14 mouse cellular contexts compared by ENCODE assay signal in genomic region chr17:71211962-71212646, GRCm38 (mm10). TPM values are rescaled to one million over a fixed set of nuclear protein-coding genes. Genes with fewer than 3 reads are reported as not detected.
DNase-seq lines count a peak whose midpoint lies in the region; ATAC-seq and TF ChIP-seq lines count a peak whose summit lies in the region.
"Had no signal": no experiment of that assay in that cellular context is flagged by ENCODE, and none has a peak within 500 bp of the region (broad histone marks: within the 10 kb centered on the region; RNA-seq: fewer than 3 reads in every experiment).

No protein-coding gene starts in this region.

- H3K9ac ChIP-seq in hindbrain, embryonic 13.5 days = no peak overlapping the region
- no peak overlapping the region for H3K9ac ChIP-seq in hindbrain, embryonic 11.5 days (ENCODE audit: low read depth, low read length)
- H3K9ac ChIP-seq in stomach, embryonic 14.5 days (replicated peaks; ENCODE audit: low read depth, low read length) = no peak overlapping the region
- H3K9ac ChIP-seq in stomach, postnatal 0 days (ENCODE audit: low read length) = no peak overlapping the region
- H3K9ac ChIP-seq in liver, embryonic 12.5 days = peak overlapping the region; percentile 55
- H3K9ac ChIP-seq: embryonic facial prominence, embryonic 13.5 days had no signal

- no peaks in the 10 kb centered on the region for H3K9me3 ChIP-seq in hindbrain, embryonic 13.5 days
- H3K9me3 ChIP-seq in hindbrain, embryonic 11.5 days (ENCODE audit: control insufficient read depth, low read length) = no peaks in the 10 kb centered on the region
- no peaks in the 10 kb centered on the region for H3K9me3 ChIP-seq in stomach, embryonic 14.5 days (ENCODE audit: control insufficient read depth, low read depth, low read length)
- no peaks in the 10 kb centered on the region for H3K9me3 ChIP-seq in stomach, postnatal 0 days (ENCODE audit: control insufficient read depth, low read length)
- no peaks in the 10 kb centered on the region for H3K9me3 ChIP-seq in liver, embryonic 12.5 days (replicated peaks)
- H3K9me3 ChIP-seq in forebrain, embryonic 10.5 days = peaks cover 9% of the 10 kb centered on the region; the same call in 1 of the 2 replicates
- H3K9me3 ChIP-seq: embryonic facial prominence, embryonic 13.5 days had no signal

- intact Hi-C loops in left cerebral cortex, postnatal 14 days (cut with DNase I) = no loop called here

- no peak for TF ChIP-seq EP300 in stomach, postnatal 0 days (optimal IDR thresholded peaks at IDR 0.05)

- peaks cover 10% of the 10 kb centered on the region; the same call in 1 of the 2 replicates for H3K4me1 ChIP-seq in hindbrain, embryonic 13.5 days (replicated peaks)
- no peaks in the 10 kb centered on the region for H3K4me1 ChIP-seq in hindbrain, embryonic 11.5 days (replicated peaks; ENCODE audit: control insufficient read depth, insufficient read depth, low read length)
- H3K4me1 ChIP-seq in stomach, embryonic 14.5 days (ENCODE audit: control insufficient read depth, insufficient read depth, low read length) = 0 out of 2 replicates have a peak, but pooled peaks cover 3% of the 10 kb centered on the region
- H3K4me1 ChIP-seq in stomach, postnatal 0 days (replicated peaks; ENCODE audit: control insufficient read depth, insufficient read depth) = no peaks in the 10 kb centered on the region
- peaks cover 91% of the 10 kb centered on the region for H3K4me1 ChIP-seq in liver, embryonic 12.5 days
- peaks cover 5% of the 10 kb centered on the region for H3K4me1 ChIP-seq in forebrain, embryonic 10.5 days

- H3K36me3 ChIP-seq in hindbrain, embryonic 13.5 days = no peaks in the 10 kb centered on the region
- H3K36me3 ChIP-seq in hindbrain, embryonic 11.5 days (ENCODE audit: control insufficient read depth, insufficient read depth, low read length) = no peaks in the 10 kb centered on the region
- peaks cover 3% of the 10 kb centered on the region; the same call in 1 of the 2 replicates for H3K36me3 ChIP-seq in stomach, embryonic 14.5 days (ENCODE audit: control insufficient read depth, insufficient read depth, low read length)
- no peaks in the 10 kb centered on the region; the same call in 1 of the 2 replicates for H3K36me3 ChIP-seq in stomach, postnatal 0 days (ENCODE audit: control insufficient read depth, insufficient read depth, low read length)
- peaks cover 31% of the 10 kb centered on the region for H3K36me3 ChIP-seq in liver, embryonic 12.5 days
- peaks cover 27% of the 10 kb centered on the region for H3K36me3 ChIP-seq in forebrain, embryonic 10.5 days (replicated peaks)

- H3K27ac ChIP-seq in hindbrain, embryonic 13.5 days = peak overlapping the region; percentile 32
- H3K27ac ChIP-seq in hindbrain, embryonic 11.5 days (ENCODE audit: low read depth, low read length) = no peak overlapping the region
- no peak overlapping the region for H3K27ac ChIP-seq in stomach, embryonic 14.5 days (ENCODE audit: low read length)
- no peak overlapping the region for H3K27ac ChIP-seq in stomach, postnatal 0 days (replicated peaks)
- peak overlapping the region; percentile 91 for H3K27ac ChIP-seq in liver, embryonic 12.5 days
- H3K27ac ChIP-seq in forebrain, embryonic 10.5 days = no peak overlapping the region
- H3K27ac ChIP-seq: embryonic facial prominence, embryonic 13.5 days; macrophage had no signal

- ATAC-seq in hindbrain, embryonic 13.5 days (ENCODE audit: low FRiP score) = no peak
- no peak for ATAC-seq in hindbrain, embryonic 11.5 days (ENCODE audit: low FRiP score)
- 0 out of 2 replicates have a peak, but pooled peaks have one; percentile 65 for ATAC-seq in stomach, embryonic 14.5 days (ENCODE audit: insufficient number of reproducible peaks, insufficient read depth, low FRiP score, low read depth)
- ATAC-seq in stomach, postnatal 0 days (ENCODE audit: low FRiP score, low TSS enrichment) = no peak
- ATAC-seq in liver, embryonic 12.5 days = peak; percentile 95

- WGBS in hindbrain, embryonic 13.5 days = 71% methylated on average over 6 of the region's 6 CpGs
- 84% methylated on average over 6 of the region's 6 CpGs for WGBS in hindbrain, embryonic 11.5 days
- WGBS in stomach, embryonic 14.5 days = 69% methylated on average over 6 of the region's 6 CpGs
- 48% methylated on average over 6 of the region's 6 CpGs for WGBS in stomach, postnatal 0 days
- WGBS in liver, embryonic 12.5 days (ENCODE audit: insufficient replicate concordance) = 13% methylated on average over 6 of the region's 6 CpGs
- 89% methylated on average over 6 of the region's 6 CpGs for WGBS in forebrain, embryonic 10.5 days

- no peak for TF ChIP-seq CTCF in stomach, postnatal 0 days (IDR thresholded peaks at IDR 0.05; ENCODE audit: low read depth)

- H3K4me2 ChIP-seq in hindbrain, embryonic 13.5 days = no peak overlapping the region
- no peak overlapping the region for H3K4me2 ChIP-seq in hindbrain, embryonic 11.5 days (replicated peaks; ENCODE audit: low read depth, low read length)
- H3K4me2 ChIP-seq in stomach, embryonic 14.5 days (replicated peaks; ENCODE audit: low read depth, low read length) = no peak overlapping the region
- no peak overlapping the region for H3K4me2 ChIP-seq in stomach, postnatal 0 days (replicated peaks; ENCODE audit: low read depth)
- H3K4me2 ChIP-seq in liver, embryonic 12.5 days = peak overlapping the region; percentile 53
- H3K4me2 ChIP-seq: embryonic facial prominence, embryonic 13.5 days had no signal

- H3K27me3 ChIP-seq in hindbrain, embryonic 13.5 days = no peaks in the 10 kb centered on the region
- H3K27me3 ChIP-seq in hindbrain, embryonic 11.5 days (ENCODE audit: control insufficient read depth, insufficient read depth, low read length) = no peaks in the 10 kb centered on the region
- no peaks in the 10 kb centered on the region for H3K27me3 ChIP-seq in stomach, embryonic 14.5 days (ENCODE audit: control insufficient read depth, insufficient read depth, low read length)
- H3K27me3 ChIP-seq in stomach, postnatal 0 days (ENCODE audit: control insufficient read depth, insufficient read depth, low read length) = no peaks in the 10 kb centered on the region
- H3K27me3 ChIP-seq in liver, embryonic 12.5 days (replicated peaks) = no peaks in the 10 kb centered on the region
- no peaks in the 10 kb centered on the region for H3K27me3 ChIP-seq in forebrain, embryonic 10.5 days (ENCODE audit: poor library complexity, severe bottlenecking)
- H3K27me3 ChIP-seq: embryonic facial prominence, embryonic 13.5 days had no signal

- DNase-seq in hindbrain, embryonic 11.5 days (ENCODE audit: low spot score) = no peak
- no peak for DNase-seq in stomach, postnatal 0 days (ENCODE audit: low spot score)
- DNase-seq in forebrain, embryonic 10.5 days (ENCODE audit: extremely low spot score, low spot score) = no peak
- no peak for DNase-seq in left cerebral cortex, postnatal 14 days (ENCODE audit: low spot score in 2 of 2)
- no peak for DNase-seq in frontal cortex, postnatal 36 days (ENCODE audit: low spot score in 2 of 2)
- DNase-seq: adrenal gland, postnatal 14 days; cerebellum, adult 8-10 months; heart, postnatal 14 days; kidney, postnatal 25 days had no signal

- H3K4me3 ChIP-seq in hindbrain, embryonic 13.5 days = no peak overlapping the region
- no peak overlapping the region for H3K4me3 ChIP-seq in hindbrain, embryonic 11.5 days (ENCODE audit: low read depth, low read length)
- H3K4me3 ChIP-seq in stomach, embryonic 14.5 days (ENCODE audit: low read depth, low read length) = no peak overlapping the region
- H3K4me3 ChIP-seq in stomach, postnatal 0 days (ENCODE audit: low read depth, low read length) = no peak overlapping the region
- H3K4me3 ChIP-seq in liver, embryonic 12.5 days = peak overlapping the region; percentile 14; the same call in 1 of the 2 replicates
- H3K4me3 ChIP-seq in forebrain, embryonic 10.5 days = no peak overlapping the region
- H3K4me3 ChIP-seq: embryonic facial prominence, embryonic 13.5 days had no signal

RNA-seq across cellular contexts. Expression of gene Lpin2, which starts 29.7 kb away (rescaled TPM):
- polyA plus RNA-seq in hindbrain, embryonic 13.5 days (2015; fragmentation: Nextera tagmentation; extraction: Ambion mirVana) = 40.6 and 41.8 TPM in 2 replicates
- polyA plus RNA-seq in hindbrain, embryonic 11.5 days (2014; fragmentation: Nextera tagmentation; extraction: Ambion mirVana) = 33.8 and 39.4 TPM in 2 replicates
- 37.5 and 38.6 TPM in 2 replicates for polyA plus RNA-seq in stomach, embryonic 14.5 days (2014; fragmentation: Nextera tagmentation; extraction: Ambion mirVana)
- polyA plus RNA-seq in stomach, postnatal 0 days (2015; fragmentation: Nextera tagmentation; extraction: Ambion mirVana) = 21.3 and 22.6 TPM in 2 replicates
- polyA plus RNA-seq in liver, embryonic 12.5 days (2016; fragmentation: Nextera tagmentation; extraction: Ambion mirVana) = 40.1 and 42.5 TPM in 2 replicates
- 47.6 and 48.0 TPM in 2 replicates for polyA plus RNA-seq in forebrain, embryonic 10.5 days (2016; fragmentation: Nextera tagmentation; extraction: Ambion mirVana)
- 10 to 100 TPM; 79.9 to 84.3 TPM for total RNA-seq in left cerebral cortex, postnatal 14 days (2021)

Comparison
In these comparisons a context has a peak if more than half of its experiments do, and no peak if none do; other contexts are left out.
1. ATAC-seq: peak in stomach, embryonic 14.5 days (single experiment) and liver, embryonic 12.5 days (single experiment); none in hindbrain, embryonic 13.5 days (single experiment), hindbrain, embryonic 11.5 days (single experiment) and stomach, postnatal 0 days (single experiment).
2. H3K27ac ChIP-seq: peak in hindbrain, embryonic 13.5 days (single experiment) and liver, embryonic 12.5 days (single experiment); none in hindbrain, embryonic 11.5 days (single experiment), stomach, embryonic 14.5 days (single experiment), stomach, postnatal 0 days (single experiment) and forebrain, embryonic 10.5 days (single experiment).